Mouse (Mus musculus): ENCODE measurements at regions not wholly inside any gene's neighbourhood (a gene's known extent, or its start where the extent isn't known, plus 50 kb on each side); places are given as distances from the start of the nearest gene placed in this dataset.
A peak's percentile ranks its signal among the peaks of the same experiment; 100 is the strongest.

DNA sequence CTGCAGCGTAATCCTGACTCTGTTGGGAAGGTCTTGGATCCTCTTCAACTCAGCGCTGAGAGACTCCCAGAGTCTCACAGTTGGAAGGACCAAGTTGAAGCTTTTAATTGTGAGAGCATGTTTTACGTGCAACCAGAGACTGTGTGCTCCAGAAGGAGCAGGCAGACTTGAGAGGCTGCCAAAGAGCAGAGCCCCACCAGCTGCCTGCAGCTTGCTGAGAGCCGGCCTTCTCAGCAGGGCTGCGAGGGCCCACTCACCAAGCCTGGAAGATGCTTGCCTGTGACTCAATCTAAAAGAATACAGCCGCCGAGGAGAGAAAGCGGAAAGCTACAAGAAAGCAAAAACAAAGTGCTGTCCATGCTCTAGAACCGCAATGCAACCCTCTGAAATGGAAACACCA lies 57.0 kb upstream of the Lama4 start:
- TF ChIP-seq EP300 (IDR thresholded peaks at IDR 0.05), result peak; percentile 59; the same call in 1 of the 2 replicates
- no peak for TF ChIP-seq CTCF (IDR thresholded peaks at IDR 0.05)
- peak; percentile 94 for ATAC-seq
- Histone ChIP-seq H3K4me3 (ENCODE audit: low read depth, low read length) (no peak overlapping the region), H3K4me2 (replicated peaks; ENCODE audit: low read depth, low read length) (no peak overlapping the region), H3K27me3 (replicated peaks; ENCODE audit: insufficient read depth, low read length) (no peaks in the 10 kb centered on the region), H3K4me1 (ENCODE audit: insufficient read depth, low read depth, low read length) (peaks cover 3% of the 10 kb centered on the region; the same call in 1 of the 2 replicates), H3K9ac (replicated peaks; ENCODE audit: low read depth) (no peak overlapping the region), H3K27ac (ENCODE audit: low read length) (peak overlapping the region; percentile 88), H3K9me3 (ENCODE audit: low read length) (no peaks in the 10 kb centered on the region), H3K36me3 (ENCODE audit: insufficient read depth, low read length) (no peaks in the 10 kb centered on the region)
- WGBS, result 31% methylated on average over 9 of the region's 9 CpGs
- peak; percentile 91 for DNase-seq (ENCODE audit: low spot score)

DNA sequence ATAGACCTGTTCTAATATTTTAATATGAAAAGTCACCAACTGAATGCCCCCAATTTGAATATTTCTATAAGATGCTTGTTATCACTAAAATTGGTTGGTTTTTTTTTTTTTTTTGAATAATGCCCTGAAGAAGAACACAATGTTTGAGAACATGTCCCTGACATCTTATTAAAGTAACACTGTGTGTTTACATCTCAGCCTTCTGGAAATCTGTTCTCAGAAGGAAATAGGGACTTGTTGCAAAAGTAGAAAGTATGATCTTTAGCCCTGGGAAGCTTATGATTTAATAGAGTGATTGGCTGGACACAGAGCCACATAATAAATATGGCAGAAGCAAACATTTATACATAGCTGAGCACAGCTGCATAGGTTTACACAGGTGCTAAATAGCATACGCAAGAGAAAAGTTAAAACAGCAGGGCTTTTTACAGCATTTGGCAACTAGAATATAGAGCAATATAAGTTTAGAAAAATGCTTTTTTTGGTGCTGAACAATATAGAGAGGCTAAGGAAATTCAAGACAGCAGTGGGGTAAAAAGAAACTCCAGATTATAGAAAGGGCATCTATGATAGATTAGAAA lies 56.1 kb upstream of the Lama4 start:
- no peak overlapping the region for H3K4me3 ChIP-seq (ENCODE audit: low read depth, low read length)
- TF ChIP-seq CTCF (IDR thresholded peaks at IDR 0.05), result no peak
- TF ChIP-seq EP300 (IDR thresholded peaks at IDR 0.05), result peak; percentile 79
- no peaks in the 10 kb centered on the region for H3K9me3 ChIP-seq (ENCODE audit: low read length)
- ATAC-seq (no peak; the same call in 1 of the 2 replicates), DNase-seq (ENCODE audit: low spot score) (peak; percentile 64)
- peaks cover 3% of the 10 kb centered on the region; the same call in 1 of the 2 replicates for H3K4me1 ChIP-seq (ENCODE audit: insufficient read depth, low read depth, low read length)
- H3K9ac ChIP-seq (replicated peaks; ENCODE audit: low read depth), result no peak overlapping the region
- peak overlapping the region; percentile 88 for H3K27ac ChIP-seq (ENCODE audit: low read length)
- H3K27me3 ChIP-seq (replicated peaks; ENCODE audit: insufficient read depth, low read length), result no peaks in the 10 kb centered on the region
- no peaks in the 10 kb centered on the region for H3K36me3 ChIP-seq (ENCODE audit: insufficient read depth, low read length)
- WGBS, result 60% methylated on average over 1 of the region's 1 CpGs
- no peak overlapping the region for H3K4me2 ChIP-seq (replicated peaks; ENCODE audit: low read depth, low read length)

DNA sequence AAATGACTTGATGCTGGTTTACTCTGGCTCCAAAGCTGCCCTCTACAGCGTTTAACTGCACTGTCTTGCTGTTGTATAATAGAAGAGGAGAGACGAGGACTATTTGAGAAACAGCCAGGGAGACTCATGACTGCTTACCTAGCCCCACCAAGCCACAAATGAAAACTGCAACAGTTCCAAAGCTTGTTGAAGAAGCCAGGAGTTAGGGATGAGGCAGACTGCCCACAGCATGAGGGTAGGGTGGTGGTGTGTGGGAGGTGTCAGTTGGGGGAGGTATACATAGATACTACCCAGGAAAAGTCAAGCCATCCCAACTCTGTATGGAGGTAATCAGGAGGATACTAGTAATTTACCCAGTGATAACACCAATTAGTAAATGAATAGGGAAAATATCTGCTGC lies 55.5 kb upstream of the Lama4 start:
- Histone ChIP-seq H3K27me3 (replicated peaks; ENCODE audit: insufficient read depth, low read length) (no peaks in the 10 kb centered on the region), H3K27ac (ENCODE audit: low read length) (peak overlapping the region; percentile 68), H3K4me2 (replicated peaks; ENCODE audit: low read depth, low read length) (no peak overlapping the region), H3K4me3 (ENCODE audit: low read depth, low read length) (no peak overlapping the region), H3K36me3 (ENCODE audit: insufficient read depth, low read length) (no peaks in the 10 kb centered on the region), H3K9ac (replicated peaks; ENCODE audit: low read depth) (no peak overlapping the region), H3K9me3 (ENCODE audit: low read length) (no peaks in the 10 kb centered on the region), H3K4me1 (ENCODE audit: insufficient read depth, low read depth, low read length) (peaks cover 3% of the 10 kb centered on the region; the same call in 1 of the 2 replicates)
- no peak for ATAC-seq
- no peak for TF ChIP-seq CTCF (IDR thresholded peaks at IDR 0.05)
- TF ChIP-seq EP300 (IDR thresholded peaks at IDR 0.05), result no peak
- WGBS, result 64% methylated on average over 2 of the region's 2 CpGs
- DNase-seq (ENCODE audit: low spot score), result no peak

DNA sequence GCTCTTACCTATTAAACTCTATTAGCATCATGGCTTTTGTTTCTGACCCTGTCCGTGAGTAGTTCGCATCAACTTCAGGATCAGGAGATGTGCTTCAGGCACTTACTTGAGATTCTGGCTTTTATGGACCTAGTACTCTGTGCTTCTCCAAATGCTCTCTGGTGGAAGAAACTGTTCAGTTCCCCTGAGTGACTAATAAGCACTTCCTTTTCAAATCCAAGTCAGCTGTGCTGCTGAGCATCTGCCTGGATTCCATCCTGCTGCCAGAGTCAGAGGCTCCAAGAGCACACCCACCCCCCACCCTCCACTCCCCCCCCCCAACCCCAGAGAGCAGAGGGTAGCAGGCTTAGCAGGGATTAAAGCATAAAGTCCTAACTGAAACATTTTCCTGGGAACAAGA lies 52.3 kb upstream of the Lama4 start:
- H3K4me1 ChIP-seq (ENCODE audit: insufficient read depth, low read depth, low read length), result peaks cover 2% of the 10 kb centered on the region; the same call in 1 of the 2 replicates
- no peaks in the 10 kb centered on the region for H3K36me3 ChIP-seq (ENCODE audit: insufficient read depth, low read length)
- no peak overlapping the region for H3K4me3 ChIP-seq (ENCODE audit: low read depth, low read length)
- no peaks in the 10 kb centered on the region for H3K27me3 ChIP-seq (replicated peaks; ENCODE audit: insufficient read depth, low read length)
- no peak overlapping the region for H3K9ac ChIP-seq (replicated peaks; ENCODE audit: low read depth)
- WGBS, result 87% methylated on average over 2 of the region's 2 CpGs
- no peak overlapping the region for H3K27ac ChIP-seq (ENCODE audit: low read length)
- no peaks in the 10 kb centered on the region for H3K9me3 ChIP-seq (ENCODE audit: low read length)
- H3K4me2 ChIP-seq (replicated peaks; ENCODE audit: low read depth, low read length), result no peak overlapping the region
- DNase-seq (ENCODE audit: low spot score), result no peak
- ATAC-seq, result no peak
- no peak for TF ChIP-seq CTCF (IDR thresholded peaks at IDR 0.05)
- no peak for TF ChIP-seq EP300 (IDR thresholded peaks at IDR 0.05)
